Mouse (Mus musculus): ENCODE results near the gene Pdx1. TPM values are rescaled to one million over a fixed set of nuclear protein-coding genes. Genes with fewer than 3 reads are reported as not detected.

Pdx1 gene
- total RNA-seq (2012; rRNA removed): not detected in 2 replicates
- not detected in 2 replicates for total RNA-seq (2014; rRNA removed)
- polyA plus RNA-seq (2012; ENCODE audit: insufficient read length, low read depth): not detected in 2 replicates

- Histone ChIP-seq H3K4me3 (replicated peaks in 1 of 3; ENCODE audit: low read depth in 2 of 3, low read length in 2 of 3, poor library complexity in 1 of 3) (no peak within 1 kb of the TSS), H3K79me2 (replicated peaks; ENCODE audit: control insufficient read depth, extremely low read depth, insufficient read depth, poor library complexity, severe bottlenecking) (no peaks in the 10 kb centered on the region), H3K27ac (ENCODE audit: insufficient read depth, low read depth) (no peak within 1 kb of the TSS), H3K4me2 (ENCODE audit: insufficient read depth, low read depth, poor library complexity, severe bottlenecking) (no peak within 1 kb of the TSS), H3K9ac (ENCODE audit: insufficient read depth, low read depth) (no peak within 1 kb of the TSS), H3K9me3 (replicated peaks; ENCODE audit: low read length) (no peaks in the 10 kb centered on the region), H3K27me3 (replicated peaks) (peaks cover 45% of the 10 kb centered on the region), H3K36me3 (replicated peaks in 1 of 2; ENCODE audit: control insufficient read depth in 1 of 2, insufficient read depth in 1 of 2, low read length in 1 of 2) (no peaks in the 10 kb centered on the region), H3K4me1 (ENCODE audit: control insufficient read depth in 1 of 2, insufficient read depth in 2 of 2) (no peaks in the 10 kb centered on the region)
- DNase-seq (ENCODE audit: extremely low read depth): peak; percentile 10
- TF ChIP-seq CHD1 (IDR thresholded peaks at IDR 0.05; ENCODE audit: low read depth, low read length) (no peak), NELFE (IDR thresholded peaks at IDR 0.05; ENCODE audit: low read depth, low read length) (no peak), TBP (conservative IDR thresholded peaks at IDR 0.05; ENCODE audit: low read depth, low read length) (no peak), TCF12 (IDR thresholded peaks at IDR 0.05; ENCODE audit: low read depth, low read length) (no peak), CHD2 (IDR thresholded peaks at IDR 0.05; ENCODE audit: low read length) (no peak), ZKSCAN1 (IDR thresholded peaks at IDR 0.05; ENCODE audit: borderline replicate concordance, low read depth, low read length) (no peak), RAD21 (IDR thresholded peaks at IDR 0.05; ENCODE audit: low read depth, low read length) (no peak), E2F4 (IDR thresholded peaks at IDR 0.05; ENCODE audit: insufficient replicate concordance, low read depth, low read length) (no peak), USF2 (conservative IDR thresholded peaks at IDR 0.05; ENCODE audit: low read depth, low read length) (no peak)
- dilution Hi-C loops (cut with MboI; ENCODE audit: extremely low pct_ligation_motif_present, extremely low pct_unique_long_range_greater_than_20kb, low sequenced_read_pairs): no loop called here
- in situ Hi-C loops (cut with MboI; ENCODE audit: low pct_ligation_motif_present, low pct_unique_long_range_greater_than_20kb, low sequenced_read_pairs): no loop called here
Measured at GRCm38 (mm10) chr5:147269926-147270672, at the start of gene Pdx1. Pdx1 (plus strand) TSS chr5:147269959.

DNA sequence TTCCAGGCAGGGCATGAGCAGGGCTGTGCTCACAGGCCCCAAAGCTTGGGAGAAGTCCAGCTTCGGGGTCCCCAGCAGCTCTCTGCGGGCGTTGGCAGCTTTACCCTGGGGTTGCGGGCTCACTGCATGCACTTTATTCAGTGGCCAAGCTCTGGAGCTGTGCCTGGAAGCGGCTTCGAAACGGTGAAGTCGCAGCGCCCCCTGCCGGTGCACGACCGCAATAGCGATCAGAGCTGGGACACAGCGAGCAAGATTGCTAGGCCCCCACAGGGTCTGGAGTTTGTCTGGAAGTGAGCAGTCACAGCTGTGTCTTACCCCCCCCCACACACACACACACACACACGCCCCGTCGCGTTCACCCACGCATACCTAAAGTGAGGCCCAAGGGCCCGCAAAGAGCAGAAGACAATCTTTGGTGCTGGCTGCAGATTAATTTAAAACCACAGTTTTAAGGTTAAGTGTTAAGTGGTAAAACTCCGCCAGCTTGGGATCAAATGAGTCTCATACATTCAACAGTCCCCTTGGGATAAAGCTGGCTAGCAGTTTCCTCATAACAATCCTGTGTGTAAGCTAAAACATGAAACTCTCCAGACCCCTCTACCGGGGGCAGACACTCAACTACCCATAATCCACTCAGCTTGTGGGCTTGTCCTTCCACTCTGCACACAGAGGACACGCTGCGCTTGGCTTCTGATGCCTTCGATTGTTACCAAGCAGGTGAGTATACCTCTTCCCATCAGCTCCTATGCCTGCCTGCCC, 42.2 kb upstream of the Pdx1 start:
- Histone ChIP-seq H3K4me3 (replicated peaks in 1 of 3; ENCODE audit: low read depth in 2 of 3, low read length in 2 of 3, poor library complexity in 1 of 3) (no peak overlapping the region), H3K4me2 (ENCODE audit: insufficient read depth, low read depth, poor library complexity, severe bottlenecking) (0 out of 2 replicates have a peak overlapping the region, but pooled peaks have one; percentile 5), H3K9ac (ENCODE audit: insufficient read depth, low read depth) (no peak overlapping the region), H3K4me1 (ENCODE audit: control insufficient read depth in 1 of 2, insufficient read depth in 2 of 2) (no peaks in the 10 kb centered on the region), H3K36me3 (replicated peaks in 1 of 2; ENCODE audit: control insufficient read depth in 1 of 2, insufficient read depth in 1 of 2, low read length in 1 of 2) (no peaks in the 10 kb centered on the region), H3K27me3 (replicated peaks) (peaks cover 70% of the 10 kb centered on the region), H3K79me2 (replicated peaks; ENCODE audit: control insufficient read depth, extremely low read depth, insufficient read depth, poor library complexity, severe bottlenecking) (no peaks in the 10 kb centered on the region), H3K27ac (ENCODE audit: insufficient read depth, low read depth) (no peak overlapping the region), H3K9me3 (replicated peaks; ENCODE audit: low read length) (no peaks in the 10 kb centered on the region)
- dilution Hi-C loops (cut with MboI; ENCODE audit: extremely low pct_ligation_motif_present, extremely low pct_unique_long_range_greater_than_20kb, low sequenced_read_pairs): no loop called here
- TF ChIP-seq POLR2AphosphoS2 (IDR thresholded peaks at IDR 0.05; ENCODE audit: low read depth, low read length): no peak
- peak; percentile 93 for TF ChIP-seq RAD21 (IDR thresholded peaks at IDR 0.05; ENCODE audit: low read depth, low read length)
- no peak for TF ChIP-seq KAT2A (IDR thresholded peaks at IDR 0.05; ENCODE audit: insufficient replicate concordance, low read length)
- TF ChIP-seq ZC3H11A (IDR thresholded peaks at IDR 0.05; ENCODE audit: low read depth, low read length): peak; percentile 92
- TF ChIP-seq NELFE (IDR thresholded peaks at IDR 0.05; ENCODE audit: low read depth, low read length): peak; percentile 49; the same call in 1 of the 2 replicates
- peak; percentile 99 for TF ChIP-seq SMC3 (IDR thresholded peaks at IDR 0.05; ENCODE audit: low read depth, low read length)
- TF ChIP-seq GABPA (IDR thresholded peaks at IDR 0.05; ENCODE audit: insufficient replicate concordance, low read depth, low read length): no peak
- 0 out of 2 replicates have a peak, but pooled peaks have one; percentile 32 for TF ChIP-seq TCF12 (IDR thresholded peaks at IDR 0.05; ENCODE audit: low read depth, low read length)
- no peak for TF ChIP-seq E2F4 (IDR thresholded peaks at IDR 0.05; ENCODE audit: insufficient replicate concordance, low read depth, low read length)
- TF ChIP-seq ETS1 (conservative IDR thresholded peaks at IDR 0.05; ENCODE audit: low read depth, low read length): no peak
- peak; percentile 35; the same call in 1 of the 2 replicates for TF ChIP-seq MEF2A (IDR thresholded peaks at IDR 0.05; ENCODE audit: borderline replicate concordance, low read depth, low read length)
- TF ChIP-seq CTCF (conservative IDR thresholded peaks at IDR 0.05 in 1 of 2, IDR thresholded peaks at IDR 0.05 in 1 of 2; ENCODE audit: low read depth in 2 of 2, low read length in 2 of 2): peak; percentile 64 to 97
- in situ Hi-C loops (cut with MboI; ENCODE audit: low pct_ligation_motif_present, low pct_unique_long_range_greater_than_20kb, low sequenced_read_pairs): loop anchor here (10.0 kb wide), 1 partner anchor 313 kb away; no protein-coding TSS in a partner anchor
- peak; percentile 61 for DNase-seq (ENCODE audit: extremely low read depth)
